Comparison of ENCODE assay signal across 10 mouse cellular contexts in the genomic region with DNA sequence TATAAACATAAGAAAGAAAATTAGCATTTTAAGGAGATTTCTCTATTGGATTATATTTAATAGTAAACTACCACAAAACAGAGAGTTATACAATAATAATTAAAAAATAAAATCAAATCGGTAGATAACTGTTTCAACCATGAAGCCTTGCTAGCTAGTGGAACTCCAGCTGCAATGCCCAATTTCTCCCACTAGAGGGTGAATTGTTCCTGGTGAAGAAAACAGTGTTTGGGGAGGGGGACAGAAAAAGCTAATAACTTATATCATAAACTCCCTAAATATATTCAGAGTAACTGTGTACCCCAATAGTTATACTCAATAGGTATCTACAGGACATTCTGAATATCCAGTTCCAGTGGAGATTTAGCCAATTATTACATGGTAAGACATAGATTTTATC.
DNase-seq lines count a peak whose midpoint lies in the region; ATAC-seq lines count a peak whose summit lies in the region.
"Had no signal": no experiment of that assay in that cellular context is flagged by ENCODE, and none has a peak within 500 bp of the region (broad histone marks: within the 10 kb centered on the region; RNA-seq: fewer than 3 reads in every experiment).

No protein-coding gene starts in this region.

- H3K4me3 ChIP-seq in midbrain, embryonic 11.5 days (ENCODE audit: low read depth, low read length): no peak overlapping the region
- no peak overlapping the region for H3K4me3 ChIP-seq in midbrain, embryonic 15.5 days
- H3K4me3 ChIP-seq: heart, embryonic 15.5 days; megakaryocyte, embryonic 14.5 days had no signal

- no peak overlapping the region for H3K27ac ChIP-seq in midbrain, embryonic 11.5 days (ENCODE audit: low read depth, low read length)
- no peak overlapping the region for H3K27ac ChIP-seq in midbrain, embryonic 15.5 days
- H3K27ac ChIP-seq: heart, embryonic 15.5 days had no signal

- H3K4me1 ChIP-seq in midbrain, embryonic 11.5 days (ENCODE audit: control insufficient read depth, insufficient read depth, low read length): no peaks in the 10 kb centered on the region
- H3K4me1 ChIP-seq in midbrain, embryonic 15.5 days: no peaks in the 10 kb centered on the region
- H3K4me1 ChIP-seq: heart, embryonic 15.5 days; megakaryocyte, embryonic 14.5 days had no signal

- H3K4me2 ChIP-seq in midbrain, embryonic 11.5 days: no peak overlapping the region
- no peak overlapping the region for H3K4me2 ChIP-seq in midbrain, embryonic 15.5 days
- H3K4me2 ChIP-seq: heart, embryonic 15.5 days had no signal

- H3K9ac ChIP-seq in midbrain, embryonic 11.5 days (ENCODE audit: low read length): no peak overlapping the region
- no peak overlapping the region for H3K9ac ChIP-seq in midbrain, embryonic 15.5 days
- H3K9ac ChIP-seq: heart, embryonic 15.5 days had no signal

- H3K36me3 ChIP-seq in midbrain, embryonic 11.5 days (ENCODE audit: control insufficient read depth, insufficient read depth, low read length): no peaks in the 10 kb centered on the region
- H3K36me3 ChIP-seq in midbrain, embryonic 15.5 days (replicated peaks): no peaks in the 10 kb centered on the region
- H3K36me3 ChIP-seq: heart, embryonic 15.5 days had no signal

- no peak for ATAC-seq in midbrain, embryonic 11.5 days (ENCODE audit: low FRiP score)
- no peak for ATAC-seq in midbrain, embryonic 15.5 days (replicated peaks)

- H3K27me3 ChIP-seq in midbrain, embryonic 11.5 days (ENCODE audit: control insufficient read depth, insufficient read depth, low read length): no peaks in the 10 kb centered on the region
- H3K27me3 ChIP-seq in midbrain, embryonic 15.5 days (replicated peaks): no peaks in the 10 kb centered on the region
- H3K27me3 ChIP-seq: heart, embryonic 15.5 days; megakaryocyte, embryonic 14.5 days had no signal

- WGBS in midbrain, embryonic 11.5 days: 75% methylated on average over 1 of the region's 1 CpGs
- WGBS in midbrain, embryonic 15.5 days: 83% methylated on average over 1 of the region's 1 CpGs

- no peaks in the 10 kb centered on the region for H3K9me3 ChIP-seq in midbrain, embryonic 11.5 days (ENCODE audit: control insufficient read depth, low read length)
- H3K9me3 ChIP-seq in midbrain, embryonic 15.5 days: no peaks in the 10 kb centered on the region
- H3K9me3 ChIP-seq: heart, embryonic 15.5 days; megakaryocyte, embryonic 14.5 days had no signal

- intact Hi-C loops in gastrocnemius, postnatal 36 days (cut with DNase I): loop anchor here (10.0 kb wide), 1 partner anchor 1312 kb away; no protein-coding TSS in a partner anchor
- intact Hi-C loops in gastrocnemius, postnatal 14 days (cut with DNase I; ENCODE audit: low total_unique reads): no loop called here

- DNase-seq in gastrocnemius, adult 18-20 months (ENCODE audit: low spot score): peak; percentile 1
- no peak for DNase-seq in gastrocnemius, postnatal 36 days
- peak; percentile 90 for DNase-seq in midbrain, embryonic 11.5 days (ENCODE audit: low spot score, missing footprints)
- peak; percentile 63 for DNase-seq in adrenal gland, postnatal 10 days
- peak; percentile 9 for DNase-seq in gastrocnemius, postnatal 14 days
- peak; percentile 34 for DNase-seq in mesoderm, embryonic 11.5 days (ENCODE audit: low read depth, low spot score)
- DNase-seq in thymus, postnatal 14 days: no peak

Comparison
In these comparisons a context has a peak if more than half of its experiments do, and no peak if none do; other contexts are left out.
1. DNase-seq: peak in gastrocnemius, adult 18-20 months (single experiment), midbrain, embryonic 11.5 days (single experiment), adrenal gland, postnatal 10 days (single experiment), gastrocnemius, postnatal 14 days (single experiment) and mesoderm, embryonic 11.5 days (single experiment); none in gastrocnemius, postnatal 36 days (0 of 2) and thymus, postnatal 14 days (single experiment).